Mouse (Mus musculus) left cerebral cortex, adult 8-10 months (tissue): ENCODE measurements around the gene Gm7029. TPM values are rescaled to one million over a fixed set of nuclear protein-coding genes. Genes with fewer than 3 reads are reported as not detected.
"Not testable (repeated sequence)": the region's sequence is repeated elsewhere in the genome, so short reads cannot be mapped to it uniquely, and the experiment has no call there.

Source experiments
- DNase-seq, 2 experiments: peaks; one replicate each; pipeline ENCODE4 v3.0.0; 2022; ENCODE audit warnings: low spot score in 2 of 2
- total RNA-seq, 4 experiments: library from RNA; stranded (reverse); gene quantifications; 2 replicates each; pipeline ENCODE4 v1.2.4; 2022

The Gm7029 gene
- total RNA-seq, 4 experiments from 2014 or later, result not detected

DNA sequence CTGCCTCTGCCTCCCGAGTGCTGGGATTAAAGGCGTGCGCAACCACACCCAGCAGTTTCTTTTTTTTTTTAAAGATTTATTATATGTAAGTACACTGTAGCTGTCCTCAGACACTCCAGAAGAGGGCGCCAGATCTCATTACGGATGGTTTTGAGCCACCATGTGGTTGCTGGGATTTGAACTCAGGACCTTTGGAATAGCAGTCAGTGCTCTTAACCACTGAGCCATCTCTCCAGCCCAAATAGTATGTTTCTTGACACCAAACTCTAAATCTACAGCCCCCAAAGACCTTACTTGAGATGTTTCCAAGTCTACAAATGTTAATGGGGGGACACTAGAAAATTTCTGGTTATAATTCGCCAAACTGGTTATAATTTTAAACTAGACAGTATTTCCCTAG, 18.3 kb downstream of the Gm7029 start:
- not testable (repeated sequence) for DNase-seq

DNA sequence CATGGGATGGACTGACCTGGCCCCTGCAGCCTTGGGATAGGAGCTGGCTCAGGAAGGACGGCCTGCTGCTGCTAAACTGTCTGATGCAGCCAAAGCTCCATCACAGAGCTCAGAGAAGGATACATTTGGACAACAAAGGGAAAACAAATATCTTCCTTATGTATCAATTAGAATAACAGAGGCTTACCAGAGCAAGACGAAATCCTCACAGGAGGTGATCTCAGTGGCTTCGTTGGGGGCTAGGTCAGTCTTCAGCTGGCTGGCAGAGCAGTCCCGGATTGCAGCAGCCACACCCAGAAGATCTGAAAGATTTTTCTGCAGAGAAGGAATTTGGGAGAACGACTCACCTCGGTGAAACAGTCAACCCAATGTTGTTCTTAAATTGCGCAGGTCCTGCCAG, 18.8 kb downstream of the Gm7029 start:
- DNase-seq, result no peak

DNA sequence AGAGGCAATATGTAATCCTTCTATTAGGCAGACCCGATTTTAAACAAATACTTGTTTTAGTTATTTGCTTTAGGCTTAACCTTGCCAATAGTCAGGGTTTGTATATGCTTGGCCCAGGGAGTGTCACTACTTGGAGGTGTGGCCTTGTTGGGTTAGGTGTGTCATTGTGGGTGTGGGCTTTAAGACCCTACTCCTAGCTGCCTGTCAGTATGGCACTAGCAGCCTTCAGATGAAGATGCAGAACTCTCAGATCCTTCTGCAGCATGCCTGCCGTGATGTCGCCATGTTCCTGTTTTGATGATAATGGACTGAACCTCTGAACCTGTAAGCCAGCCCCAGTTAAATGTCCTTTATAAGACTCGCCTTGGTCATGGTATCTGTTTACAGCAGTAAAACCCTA, 19.4 kb downstream of the Gm7029 start:
- DNase-seq, result not testable (repeated sequence)

DNA sequence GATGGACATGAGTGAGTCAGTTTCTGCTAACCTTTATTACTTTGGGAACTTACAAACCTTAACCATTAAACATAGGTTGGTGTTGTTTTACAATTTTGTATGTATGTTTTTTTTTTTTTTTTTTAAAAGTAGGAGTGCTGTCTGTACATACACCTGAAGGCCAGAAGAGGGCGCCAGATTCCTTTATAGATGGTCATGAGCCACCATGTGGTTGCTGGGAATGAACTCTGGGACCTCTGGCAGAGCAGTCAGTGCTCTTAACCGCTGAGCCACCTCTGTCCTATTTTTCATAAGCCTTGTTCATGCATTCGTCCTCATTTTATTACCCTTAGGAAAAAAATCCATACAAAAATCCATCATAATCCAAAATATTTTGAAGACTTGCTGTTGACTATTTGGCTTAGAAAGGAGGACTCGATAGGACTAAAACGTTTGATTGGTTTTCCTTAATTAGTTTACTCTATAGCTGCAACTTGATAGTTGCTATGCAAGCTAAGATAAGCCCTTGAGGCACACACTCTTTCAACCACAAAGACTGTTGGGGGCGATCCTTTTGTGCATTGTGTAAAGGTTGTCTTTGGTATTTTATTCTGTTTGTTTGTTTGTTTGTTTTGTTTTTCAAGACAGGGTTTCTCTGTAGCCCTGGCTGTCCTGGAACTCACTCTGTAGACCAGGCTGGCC, 23.6 kb downstream of the Gm7029 start:
- DNase-seq, result no peak

DNA sequence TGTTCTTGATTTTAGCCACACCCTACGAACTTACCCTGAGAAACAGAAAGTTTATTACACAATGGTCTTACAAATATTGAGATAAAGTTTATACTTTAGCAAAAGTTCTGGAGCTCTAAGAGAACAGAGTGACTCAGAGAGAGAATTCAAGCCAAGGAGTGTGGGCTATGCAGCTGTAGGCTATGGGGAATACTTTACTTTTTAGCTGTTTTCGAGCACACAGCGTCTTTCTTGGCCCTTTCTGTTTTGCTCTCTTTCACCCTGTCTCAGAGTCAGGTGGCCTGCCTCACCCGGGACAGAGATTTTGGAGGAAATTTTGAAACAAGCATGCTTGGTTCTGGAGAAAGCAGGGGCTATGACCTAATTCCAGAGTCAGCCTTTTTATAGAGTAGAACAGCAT, 24.6 kb downstream of the Gm7029 start:
- not testable (repeated sequence) for DNase-seq

DNA sequence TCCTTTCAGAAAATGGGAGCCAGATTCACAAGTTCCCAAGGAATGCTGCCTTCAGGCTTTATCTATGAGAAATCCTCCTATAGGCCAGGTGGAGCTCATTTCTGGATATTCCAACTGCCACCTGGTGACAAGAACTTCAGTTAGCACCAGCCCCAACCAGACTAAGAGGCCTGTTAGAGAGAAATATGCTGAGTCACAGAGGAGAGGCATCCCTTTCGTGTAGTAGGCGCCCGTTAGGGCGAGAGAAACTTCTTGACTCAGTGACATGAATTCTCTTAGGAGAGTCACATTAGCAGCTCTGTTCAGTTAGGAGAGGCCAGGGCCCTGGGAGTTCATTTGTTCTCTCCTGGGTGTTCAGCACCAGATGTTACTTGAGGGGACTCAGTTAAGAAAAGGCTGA, 26.0 kb downstream of the Gm7029 start:
- DNase-seq, result no peak

DNA sequence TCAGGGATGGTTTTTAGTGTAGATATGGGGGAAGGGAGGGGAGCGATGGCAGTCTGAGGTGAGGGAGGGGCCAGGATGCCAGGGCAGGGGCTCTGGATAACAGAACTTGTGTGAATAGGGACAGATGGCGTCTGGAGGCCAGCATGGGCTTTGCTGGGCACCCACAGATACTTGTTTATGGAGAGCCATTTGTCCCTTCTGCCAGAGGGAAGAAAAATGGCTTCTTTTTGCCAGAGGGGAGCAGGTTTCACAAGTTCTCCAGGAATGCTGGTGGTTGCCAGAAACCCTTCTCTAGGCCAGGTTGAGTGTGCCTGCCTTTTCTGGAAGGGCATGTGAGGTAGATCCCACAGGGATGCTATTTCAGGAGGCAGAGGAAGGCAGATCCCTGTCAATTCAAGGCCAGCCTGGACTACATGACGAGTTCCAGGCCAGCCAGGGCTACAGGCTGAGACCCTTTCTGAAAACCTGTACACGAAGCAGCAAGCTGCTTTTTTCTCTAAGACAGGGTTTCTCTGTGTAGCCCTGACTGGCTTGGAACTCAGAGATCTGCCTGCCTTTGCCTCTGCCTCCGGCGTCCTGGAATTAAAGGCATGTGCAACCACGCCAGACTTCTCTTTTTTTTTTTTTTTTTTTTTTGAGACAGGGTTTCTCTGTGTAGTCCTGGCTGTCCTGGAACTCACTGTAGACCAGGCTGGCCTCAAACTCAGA, 26.8 kb downstream of the Gm7029 start:
- no peak for DNase-seq

DNA sequence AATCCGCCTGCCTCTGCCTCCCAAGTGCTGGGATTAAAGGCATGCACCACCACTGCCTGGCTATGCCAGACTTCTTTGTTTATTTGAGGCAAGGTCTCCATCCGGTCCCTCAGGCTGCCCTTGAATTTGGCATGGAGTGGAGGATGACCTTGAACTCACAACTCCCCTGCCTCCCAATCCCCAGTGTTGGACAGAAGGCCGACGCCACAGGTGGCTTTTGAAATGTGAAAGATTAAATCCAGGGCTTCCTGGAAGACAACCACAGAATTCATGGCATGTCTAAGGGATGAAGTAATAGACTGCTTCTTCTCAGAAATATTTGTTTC, 27.3 kb downstream of the Gm7029 start:
- no peak for DNase-seq

DNA sequence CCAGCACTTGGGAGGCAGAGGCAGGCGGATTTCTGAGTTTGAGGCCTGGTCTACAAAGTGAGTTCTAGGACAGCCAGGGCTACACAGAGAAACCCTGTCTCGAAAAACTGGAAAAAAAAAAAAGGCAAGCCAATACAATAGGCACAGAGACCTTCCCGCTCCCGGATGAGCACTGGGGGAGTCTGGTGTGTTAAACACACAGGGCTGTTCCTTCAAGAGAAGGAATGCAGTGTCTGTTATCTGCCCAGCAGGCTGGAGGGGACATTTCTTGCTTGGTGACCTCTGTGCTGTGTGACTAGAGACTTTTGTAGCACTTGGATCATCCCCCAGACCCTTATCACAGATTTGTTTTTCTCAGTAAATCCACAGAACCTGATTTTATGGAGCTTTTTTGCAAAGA, 28.0 kb downstream of the Gm7029 start:
- DNase-seq, result no peak

DNA sequence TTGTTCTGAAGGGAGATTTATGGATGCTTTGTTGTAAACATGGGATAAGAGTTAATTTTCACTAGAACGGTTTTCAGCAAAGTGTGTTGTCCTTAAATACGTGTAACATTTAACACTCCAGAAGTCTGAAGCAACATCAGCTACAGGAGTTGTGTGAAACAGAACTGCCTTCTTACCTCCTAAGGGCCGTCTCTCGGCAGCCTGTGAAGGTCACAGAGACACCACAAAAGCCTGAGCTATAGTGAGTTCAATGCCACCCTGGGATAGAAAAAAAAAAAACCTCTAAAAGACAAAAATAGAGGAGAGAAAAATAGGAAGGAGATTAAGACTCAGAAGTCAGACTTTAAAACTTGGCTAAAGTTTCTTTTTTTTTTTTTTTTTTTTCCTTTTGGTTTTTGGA, 28.4 kb downstream of the Gm7029 start:
- no peak for DNase-seq

DNA sequence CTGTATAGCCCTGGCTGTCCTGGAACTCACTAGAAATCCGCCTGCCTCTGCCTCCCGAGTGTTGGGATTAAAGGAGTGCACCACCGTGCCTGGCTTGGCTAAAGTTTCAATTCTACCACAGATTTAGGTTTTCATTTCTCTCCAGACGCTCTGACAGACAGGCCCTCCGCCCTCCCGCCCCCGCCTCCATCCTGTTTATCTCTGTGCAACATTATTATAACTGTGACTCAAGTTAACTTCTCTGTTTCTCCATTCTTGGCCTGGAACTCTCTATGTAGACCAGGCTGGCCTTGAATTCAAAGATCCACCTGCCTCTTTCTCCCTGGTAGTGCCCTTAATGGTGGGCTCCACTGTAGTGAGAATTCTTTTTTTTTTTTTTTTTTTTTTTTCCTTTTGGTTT, 28.9 kb downstream of the Gm7029 start:
- DNase-seq, result no peak

DNA sequence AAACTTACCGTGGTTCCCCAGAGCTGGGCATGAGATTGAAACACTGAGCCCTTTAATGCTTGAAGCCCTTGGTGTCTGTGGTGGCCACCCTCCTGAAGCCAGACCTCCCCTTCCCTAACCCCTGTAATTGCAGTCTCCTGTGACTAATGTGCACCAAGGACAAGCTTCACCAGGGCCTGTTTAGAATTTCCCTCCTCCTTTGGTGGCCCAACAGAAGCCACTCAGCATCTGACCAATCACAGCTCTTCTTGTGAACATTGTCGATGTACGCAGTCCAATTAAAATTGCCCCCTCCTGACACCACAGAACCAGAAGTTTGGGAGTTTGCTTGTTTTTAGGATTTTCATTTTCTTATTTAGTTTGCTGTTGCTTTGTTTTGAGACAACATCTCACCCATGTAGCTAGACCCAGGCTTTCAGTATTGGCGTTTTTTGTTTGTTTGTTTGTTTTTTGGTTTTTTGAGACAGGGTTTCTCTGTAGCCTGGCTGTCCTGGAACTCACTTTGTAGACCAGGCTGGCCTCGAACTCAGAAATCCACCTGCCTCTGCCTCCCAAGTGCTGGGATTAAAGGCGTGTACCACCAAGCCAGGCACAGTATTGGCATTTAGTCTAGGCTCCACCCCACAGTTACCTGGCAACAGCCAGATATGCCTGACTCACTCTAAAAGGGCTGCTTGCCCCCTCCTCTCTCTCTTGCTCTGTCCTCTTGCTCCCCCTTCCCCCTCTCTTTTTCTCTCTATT, 30.4 kb downstream of the Gm7029 start:
- not testable (repeated sequence) for DNase-seq

DNA sequence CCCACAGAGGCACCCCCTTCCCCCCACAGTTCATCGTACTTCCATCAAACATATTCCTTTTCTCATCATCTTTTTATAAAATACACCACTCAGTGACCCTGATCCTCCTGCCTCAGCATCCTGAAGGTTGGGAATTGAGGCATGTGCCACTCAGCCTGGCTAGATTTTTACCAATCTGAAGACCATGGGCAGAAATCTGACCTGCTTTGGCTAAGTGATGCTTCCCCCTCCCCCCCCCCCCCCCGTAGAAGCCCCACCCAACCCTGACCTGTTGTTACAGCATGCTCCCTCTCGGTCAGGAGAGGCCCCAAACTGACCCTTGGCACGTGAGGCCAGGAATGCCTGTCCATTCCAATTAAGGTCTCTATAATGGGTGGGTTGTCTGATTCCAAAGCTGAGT, 31.2 kb downstream of the Gm7029 start, which contains the start of gene Platr17:
Gene Platr17 (plus strand): TSS at position 301 of the 400 bp plus-strand sequence.
- not testable (repeated sequence) for DNase-seq

DNA sequence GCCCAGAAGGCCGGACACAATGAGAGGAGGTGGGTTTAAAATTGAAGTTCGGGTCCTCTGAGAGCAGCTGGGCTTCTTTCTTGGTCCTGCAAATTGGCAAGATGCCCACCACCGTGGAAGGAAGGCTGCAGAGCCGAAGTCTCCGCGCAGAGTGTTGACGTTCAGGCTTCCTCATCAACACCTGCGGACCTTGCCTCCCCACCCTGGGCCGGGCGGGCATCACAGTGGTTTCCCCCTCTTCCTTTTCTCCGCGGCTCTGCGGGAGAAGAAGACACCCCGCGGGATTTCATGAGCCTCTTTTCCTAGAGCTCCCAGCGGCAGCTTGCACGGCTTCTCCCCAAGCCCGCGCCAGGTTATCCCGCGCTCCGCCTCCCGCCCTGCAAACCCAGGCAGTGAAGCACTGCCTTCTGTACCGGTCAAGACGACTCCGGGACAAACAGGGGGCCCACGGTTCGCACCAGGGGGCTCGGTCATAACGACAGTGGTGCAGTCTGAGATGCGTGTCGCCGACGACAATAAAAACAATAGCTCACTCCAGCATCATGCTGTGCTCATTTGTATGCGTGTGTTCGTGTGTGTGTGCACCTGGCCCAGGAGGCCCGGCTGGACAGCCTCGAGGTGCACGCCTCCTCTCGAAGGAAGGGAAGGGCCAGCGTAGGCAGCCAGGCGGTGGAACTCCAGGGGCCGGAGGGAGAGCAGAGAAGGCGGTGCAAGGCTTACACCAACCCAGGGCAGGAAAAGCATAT, 34.9 kb downstream of the Gm7029 start:
- DNase-seq, result peak in 1 of 2 experiments; percentile 63

DNA sequence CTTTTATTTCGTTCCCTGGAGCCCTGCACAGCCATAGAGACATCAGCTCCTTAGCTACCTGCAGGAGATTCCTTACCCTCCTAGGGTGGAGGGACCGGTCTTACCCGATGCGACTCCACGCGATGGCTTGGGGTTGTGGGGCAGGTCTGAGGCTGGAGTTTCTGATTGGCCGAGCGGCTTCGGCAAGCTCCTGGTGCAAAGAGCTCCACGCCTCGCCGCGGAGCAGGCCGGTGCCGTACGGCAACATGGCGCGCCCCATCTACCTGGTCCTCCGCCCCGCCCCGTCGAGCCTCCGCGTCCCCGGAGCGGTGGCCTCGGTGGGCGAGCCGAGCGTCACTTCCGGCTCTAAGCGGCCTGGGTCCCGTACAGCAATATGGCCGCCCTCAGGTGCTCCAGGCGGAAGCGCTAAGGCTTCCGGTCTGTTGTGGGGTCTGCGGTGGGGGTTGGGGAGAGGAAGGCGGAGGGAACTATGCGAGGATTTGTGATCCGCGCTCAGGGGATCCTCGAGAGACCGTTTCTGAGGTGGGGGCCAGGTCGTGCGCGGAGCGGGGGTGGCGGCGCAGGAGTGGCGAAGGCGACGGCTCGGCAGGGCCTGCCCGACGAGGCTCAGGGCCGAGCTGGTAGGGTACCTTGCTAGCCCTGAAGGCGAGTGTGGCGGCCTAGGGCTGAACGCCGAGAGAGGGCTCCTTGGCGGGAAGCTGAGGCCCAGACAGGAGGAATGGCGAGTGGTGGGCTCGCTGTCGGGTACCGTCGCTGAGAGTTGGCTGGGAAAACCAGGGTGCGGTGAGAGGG, 35.6 kb downstream of the Gm7029 start, which contains the start of gene Daxx:
Gene Daxx (plus strand): TSS at position 338 of the 792 bp plus-strand sequence.
- peak; percentile 94 to 99 for DNase-seq

DNA sequence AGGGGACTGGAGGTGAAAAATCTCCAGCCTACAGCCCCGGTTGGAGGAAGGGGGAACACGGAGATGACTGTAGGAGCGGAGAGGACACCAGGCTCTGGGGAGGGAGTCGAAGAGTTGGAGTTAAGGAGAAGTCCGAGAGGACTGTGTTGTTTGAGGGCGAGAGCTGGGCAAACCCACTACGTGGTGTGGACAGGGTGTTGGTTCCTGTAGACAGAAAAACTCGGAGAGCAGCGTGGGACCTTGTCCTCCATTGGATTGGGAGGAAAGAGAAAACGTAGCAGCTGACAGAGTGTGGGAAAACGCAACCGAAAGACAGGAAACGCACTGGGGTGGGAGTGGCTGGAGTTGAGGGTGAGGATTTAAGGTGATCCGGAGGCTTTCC, 36.2 kb downstream of the Gm7029 start:
- no peak for DNase-seq

DNA sequence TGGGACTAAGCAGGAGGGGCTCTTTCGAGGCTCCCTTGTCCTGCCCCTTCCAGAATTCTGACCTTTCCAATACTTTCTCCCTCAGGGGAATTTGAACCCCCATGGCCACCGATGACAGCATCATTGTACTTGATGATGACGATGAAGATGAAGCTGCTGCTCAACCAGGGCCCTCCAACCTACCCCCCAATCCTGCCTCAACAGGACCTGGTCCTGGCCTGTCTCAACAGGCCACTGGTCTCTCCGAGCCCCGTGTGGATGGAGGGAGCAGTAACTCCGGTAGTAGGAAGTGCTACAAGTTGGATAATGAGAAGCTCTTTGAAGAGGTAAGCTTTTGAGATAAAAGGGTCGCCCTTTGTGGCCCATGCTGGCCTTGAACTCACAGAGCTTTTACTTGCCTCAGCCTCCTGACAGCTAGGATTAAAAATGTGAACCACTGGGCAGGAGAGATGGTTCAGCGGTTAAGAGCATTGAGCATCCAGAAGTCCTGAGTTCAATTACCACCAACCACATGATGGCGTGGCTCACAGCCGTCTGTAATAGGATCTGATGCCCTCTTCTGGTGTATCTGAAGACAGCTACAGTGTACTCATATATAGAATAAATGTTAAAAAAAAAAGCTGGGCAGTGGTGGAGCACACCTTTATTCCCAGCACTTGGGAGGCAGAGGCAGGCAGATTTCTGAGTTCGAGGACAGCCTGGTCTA, 36.9 kb downstream of the Gm7029 start:
- DNase-seq, result no peak

DNA sequence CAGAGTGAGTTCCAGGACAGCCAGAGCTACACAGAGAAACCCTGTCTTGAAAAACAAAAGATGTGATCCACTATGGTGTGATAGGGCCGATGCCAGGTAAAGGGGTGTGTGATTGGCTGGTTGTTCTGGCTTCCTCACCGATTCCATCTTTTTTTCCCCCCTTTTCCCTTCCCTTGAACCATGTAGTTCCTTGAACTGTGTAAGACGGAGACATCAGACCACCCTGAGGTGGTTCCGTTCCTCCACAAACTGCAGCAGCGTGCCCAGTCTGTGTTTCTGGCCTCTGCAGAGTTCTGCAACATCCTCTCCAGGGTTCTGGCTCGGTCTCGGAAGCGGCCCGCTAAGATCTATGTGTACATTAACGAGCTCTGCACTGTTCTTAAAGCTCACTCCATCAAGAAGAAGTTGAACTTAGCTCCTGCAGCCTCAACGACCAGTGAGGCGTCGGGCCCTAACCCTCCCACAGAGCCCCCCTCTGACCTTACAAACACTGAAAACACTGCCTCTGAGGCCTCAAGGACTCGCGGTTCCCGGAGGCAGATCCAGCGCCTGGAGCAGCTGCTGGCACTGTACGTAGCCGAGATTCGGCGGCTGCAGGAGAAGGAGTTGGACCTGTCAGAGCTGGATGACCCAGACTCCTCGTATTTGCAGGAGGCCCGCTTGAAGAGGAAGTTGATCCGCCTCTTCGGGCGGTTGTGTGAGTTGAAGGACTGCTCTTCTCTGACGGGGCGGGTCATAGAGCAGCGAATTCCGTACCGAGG, 37.6 kb downstream of the Gm7029 start:
- no peak for DNase-seq

DNA sequence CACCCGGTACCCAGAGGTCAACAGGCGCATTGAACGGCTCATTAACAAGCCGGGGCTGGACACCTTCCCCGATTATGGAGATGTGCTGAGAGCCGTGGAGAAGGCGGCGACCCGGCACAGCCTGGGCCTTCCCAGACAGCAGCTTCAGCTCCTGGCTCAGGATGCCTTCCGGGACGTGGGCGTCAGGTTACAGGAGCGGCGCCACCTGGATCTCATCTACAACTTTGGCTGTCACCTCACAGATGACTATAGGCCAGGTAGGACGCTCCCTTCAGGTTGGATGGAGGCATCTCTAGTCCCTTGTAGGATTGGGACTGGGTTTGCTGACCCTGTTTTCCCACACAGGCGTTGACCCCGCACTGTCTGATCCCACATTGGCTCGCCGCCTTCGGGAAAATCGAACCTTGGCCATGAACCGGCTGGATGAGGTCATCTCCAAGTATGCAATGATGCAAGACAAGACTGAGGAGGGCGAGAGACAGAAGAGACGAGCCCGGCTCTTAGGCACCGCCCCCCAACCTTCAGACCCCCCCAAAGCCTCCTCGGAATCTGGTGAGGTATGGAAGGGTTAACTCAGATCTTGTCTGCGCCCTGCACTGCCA, 38.3 kb downstream of the Gm7029 start:
- DNase-seq, result peak in 1 of 2 experiments; percentile 24
